Mouse (Mus musculus): ENCODE data around the gene Palb2. TPM values are rescaled to one million over a fixed set of nuclear protein-coding genes. Genes with fewer than 3 reads are reported as not detected.
A peak's percentile ranks its signal among the peaks of the same experiment; 100 is the strongest.
"Not testable (repeated sequence)": the region's sequence is repeated elsewhere in the genome, so short reads cannot be mapped to it uniquely, and the experiment has no call there.

Gene Palb2
- total RNA-seq, 2 experiments from 2014 or later, result 0.52 to 0.70 TPM

GRCm38 (mm10) chr7:122101747-122102244 is 31.0 kb downstream of the Palb2 start, which contains the start of gene Ndufab1:
Gene Ndufab1, minus strand, starts transcription at chr7:122101886.
- peak; percentile 73 for DNase-seq (ENCODE audit: low spot score)
- intact Hi-C loops (cut with DNase I), result loop anchor here (2.0 to 5.0 kb wide), 3 partner anchors 31 to 96 kb away; partner anchors contain the start of genes Dctn5 and Palb2

GRCm38 (mm10) chr7:122101014-122101746 is 31.6 kb downstream of the Palb2 start:
- intact Hi-C loops (cut with DNase I), result loop anchor here (2.0 to 5.0 kb wide), 3 partner anchors 32 to 96 kb away; partner anchors contain the start of genes Dctn5 and Palb2

GRCm38 (mm10) chr7:122099222-122099621 is 33.6 kb downstream of the Palb2 start:
- intact Hi-C loops (cut with DNase I), result loop anchor here (5.0 kb wide), 1 partner anchor 67 kb away; no protein-coding TSS in a partner anchor
- DNase-seq (ENCODE audit: low spot score), result no peak

More at GRCm38 (mm10) chr7:122101014-122101746, 31.6 kb downstream of the Palb2 start:
- not testable (repeated sequence) for DNase-seq (ENCODE audit: low spot score)

GRCm38 (mm10) chr7:122098009-122098408 is 34.8 kb downstream of the Palb2 start:
- intact Hi-C loops (cut with DNase I), result loop anchor here (5.0 kb wide), 1 partner anchor 66 kb away; no protein-coding TSS in a partner anchor
- no peak for DNase-seq (ENCODE audit: low spot score)

- intact Hi-C loops (cut with DNase I), result loop anchor here (5.0 kb wide), 1 partner anchor 62 kb away; no protein-coding TSS in a partner anchor
- DNase-seq (ENCODE audit: low spot score), result no peak
These were observed 38.0 kb downstream of the Palb2 start for GRCm38 (mm10) chr7:122094564-122095330.

GRCm38 (mm10) chr7:122087195-122087982 is 45.4 kb downstream of the Palb2 start:
- no peak for DNase-seq (ENCODE audit: low spot score)
- intact Hi-C loops (cut with DNase I), result no loop called here

GRCm38 (mm10) chr7:122081071-122081470 is 51.7 kb downstream of the Palb2 start:
- no peak for DNase-seq (ENCODE audit: low spot score)
- intact Hi-C loops (cut with DNase I), result no loop called here

GRCm38 (mm10) chr7:122079798-122080554 is 52.8 kb downstream of the Palb2 start:
- DNase-seq (ENCODE audit: low spot score), result no peak

GRCm38 (mm10) chr7:122074374-122074773 is 58.4 kb downstream of the Palb2 start:
- intact Hi-C loops (cut with DNase I), result no loop called here
- DNase-seq (ENCODE audit: low spot score), result no peak

More at GRCm38 (mm10) chr7:122079798-122080554, 52.8 kb downstream of the Palb2 start:
- intact Hi-C loops (cut with DNase I), result no loop called here

GRCm38 (mm10) chr7:122067517-122068381 is 65.0 kb downstream of the Palb2 start:
- intact Hi-C loops (cut with DNase I), result loop anchor here (2.0 to 5.0 kb wide), 2 partner anchors 33 to 85 kb away; partner anchors contain the start of genes Cog7 and Ndufab1
- DNase-seq (ENCODE audit: low spot score), result no peak

- intact Hi-C loops (cut with DNase I), result loop anchor here (5.0 kb wide), 1 partner anchor 85 kb away; the partner anchor contains the start of gene Cog7
These were observed 65.8 kb downstream of the Palb2 start, which contains the start of the genes Ubfd1 and Ears2 for GRCm38 (mm10) chr7:122066945-122067516. Gene Ubfd1, plus strand, starts transcription at chr7:122067175. Gene Ears2, minus strand, starts transcription at chr7:122067263.

GRCm38 (mm10) chr7:122066102-122066944 is 66.5 kb downstream of the Palb2 start:
- no peak for DNase-seq (ENCODE audit: low spot score)
- intact Hi-C loops (cut with DNase I), result loop anchor here (5.0 kb wide), 1 partner anchor 84 kb away; the partner anchor contains the start of gene Cog7

More at GRCm38 (mm10) chr7:122066945-122067516, 65.8 kb downstream of the Palb2 start, which contains the start of the genes Ubfd1 and Ears2:
- peak; percentile 90 for DNase-seq (ENCODE audit: low spot score)

- no peak for DNase-seq (ENCODE audit: low spot score)
- intact Hi-C loops (cut with DNase I), result loop anchor here (5.0 kb wide), 1 partner anchor 83 kb away; the partner anchor contains the start of gene Cog7
These were observed 67.1 kb downstream of the Palb2 start for GRCm38 (mm10) chr7:122065656-122066055.

Data from heart, postnatal 25 days (tissue).